Mouse (Mus musculus) embryonic stem cell, embryonic (primary cell): ENCODE data around the gene Mta2.

ENCODE experiments used
- CTCF ChIA-PET, 4 experiments: fragments of 300-600 bp in 2 of 4; fragments of 350-600 bp in 2 of 4; sonication (Branson Sonifier 250); formaldehyde crosslinking; loops; one replicate each; lab custom pipeline; 2022; ENCODE audit warnings: inconsistent platforms in 2 of 4; lab: Charles Lee
- POLR2A ChIA-PET, 4 experiments: fragments of 300-600 bp in 2 of 4; fragments of 350-600 bp in 2 of 4; sonication (Branson Sonifier 250); formaldehyde crosslinking; loops; one replicate each; lab custom pipeline; 2022; ENCODE audit warnings: antibody characterized with exemption in 4 of 4, inconsistent platforms in 1 of 4; lab: Charles Lee

Mta2 gene

GRCm38 (mm10) chr19:8944062-8944461, 2.4 kb downstream of the Mta2 start:
- ChIA-PET POLR2A (interaction anchor here in 3 of 4 experiments (0.6 to 11.3 kb wide), 31 partner anchors 9 to 1970 kb away, joined by 3 to 201 read pairs (median 5); partner anchors contain the start of genes Eef1g (in 3 of the 3), Tut1 (in 3 of the 3), B3gat3 (in 2 of the 3) and 1810009A15Rik (in 1 of the 3)), CTCF (interaction anchor here in 1 of 4 experiments (0.9 kb wide), 1 partner anchor 226 kb away, joined by 3 read pairs; no protein-coding TSS in a partner anchor)

GRCm38 (mm10) chr19:8944750-8945149, 3.1 kb downstream of the Mta2 start:
- ChIA-PET POLR2A (interaction anchor here in 3 of 4 experiments (0.7 to 11.3 kb wide), 32 partner anchors 8 to 170 kb away, joined by 3 to 201 read pairs (median 5); partner anchors contain the start of genes Eef1g (in 3 of the 3), Tut1 (in 3 of the 3), B3gat3 (in 2 of the 3) and 1810009A15Rik (in 1 of the 3)), CTCF (interaction anchor here in 1 of 4 experiments (0.9 kb wide), 1 partner anchor 226 kb away, joined by 3 read pairs; no protein-coding TSS in a partner anchor)

DNA sequence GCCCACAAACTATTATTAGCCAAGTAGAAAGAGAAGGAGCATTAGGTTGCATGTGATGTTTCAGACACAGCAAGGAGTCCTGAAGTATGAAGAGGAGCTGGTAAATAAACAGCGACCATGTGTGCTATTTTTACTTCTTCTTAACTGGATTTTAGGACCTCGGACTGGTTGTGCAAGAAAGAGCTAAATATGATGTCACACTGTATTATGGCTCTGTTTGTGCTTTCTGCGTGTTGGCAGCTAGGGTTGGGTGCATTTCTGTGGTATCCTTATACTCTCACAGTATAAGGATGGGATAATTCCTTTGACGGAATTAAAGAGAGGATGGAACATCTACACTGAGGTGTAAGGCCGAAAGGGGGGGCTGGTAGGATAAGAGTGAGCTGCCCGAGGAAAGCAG, 3.6 kb downstream of the Mta2 start:
- CTCF ChIA-PET: interaction anchor here in 1 of 4 experiments (0.6 kb wide), 1 partner anchor 8 kb away, joined by 3 read pairs; no protein-coding TSS in a partner anchor
- POLR2A ChIA-PET: interaction anchor here (0.6 to 11.3 kb wide), 44 partner anchors 8 to 232 kb away, joined by 3 to 201 read pairs (median 4); partner anchors contain the start of genes 1810009A15Rik (in 3 of the 4), Eef1g (in 3 of the 4), Gm49416 (in 3 of the 4) and Tut1 (in 3 of the 4)

DNA sequence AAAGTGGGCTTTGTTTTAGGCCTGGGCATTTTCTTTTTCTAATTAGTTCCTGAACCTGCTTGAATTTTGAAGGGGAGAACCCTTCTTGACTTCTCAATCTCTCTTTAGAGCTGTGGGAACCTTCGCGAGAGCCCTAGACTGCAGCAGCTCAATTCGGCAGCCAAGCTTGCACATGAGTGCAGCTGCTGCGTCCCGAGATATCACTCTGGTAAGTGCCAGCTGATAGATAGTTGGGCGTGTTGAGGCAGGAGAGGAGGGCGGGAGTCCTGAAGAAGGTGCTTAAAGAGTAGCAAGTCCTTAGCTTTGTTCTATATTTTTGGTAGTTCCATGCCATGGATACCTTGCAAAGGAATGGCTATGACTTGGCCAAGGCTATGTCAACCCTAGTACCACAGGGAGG, 5.3 kb downstream of the Mta2 start:
- ChIA-PET CTCF (no interaction called here), POLR2A (interaction anchor here (0.7 to 11.3 kb wide), 18 partner anchors 11 to 292 kb away, joined by 3 to 201 read pairs (median 4); partner anchors contain the start of genes 1810009A15Rik (in 3 of the 4), Gm49416 (in 3 of the 4), B3gat3 (in 2 of the 4) and Eef1g (in 2 of the 4))

DNA sequence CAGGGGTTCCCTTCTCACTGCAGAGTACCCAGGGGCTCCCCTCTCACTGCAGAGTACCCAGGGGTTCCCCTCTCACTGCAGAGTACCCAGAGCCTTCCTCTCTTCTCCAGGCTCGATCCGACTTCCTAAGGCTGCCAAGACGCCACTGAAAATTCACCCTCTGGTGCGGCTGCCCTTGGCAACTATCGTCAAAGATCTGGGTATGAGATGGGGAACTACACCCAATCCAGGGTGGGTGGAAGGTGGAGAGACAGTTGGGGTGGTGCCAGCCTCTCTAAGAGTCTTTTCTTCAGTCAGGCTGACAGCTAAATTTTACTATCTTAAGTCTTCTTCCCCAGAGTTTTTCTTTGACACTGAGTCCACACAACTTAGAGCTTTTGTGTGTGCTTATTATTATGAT, 8.5 kb downstream of the Mta2 start:
- ChIA-PET POLR2A (interaction anchor here in 2 of 4 experiments (0.8 to 13.6 kb wide), 19 partner anchors 8 to 227 kb away, joined by 3 to 424 read pairs (median 4); partner anchors contain the start of genes Eef1g (in 2 of the 2), Mta2 (in 2 of the 2), Slc3a2 (in 2 of the 2) and Ubxn1 (in 2 of the 2)), CTCF (no interaction called here)

DNA sequence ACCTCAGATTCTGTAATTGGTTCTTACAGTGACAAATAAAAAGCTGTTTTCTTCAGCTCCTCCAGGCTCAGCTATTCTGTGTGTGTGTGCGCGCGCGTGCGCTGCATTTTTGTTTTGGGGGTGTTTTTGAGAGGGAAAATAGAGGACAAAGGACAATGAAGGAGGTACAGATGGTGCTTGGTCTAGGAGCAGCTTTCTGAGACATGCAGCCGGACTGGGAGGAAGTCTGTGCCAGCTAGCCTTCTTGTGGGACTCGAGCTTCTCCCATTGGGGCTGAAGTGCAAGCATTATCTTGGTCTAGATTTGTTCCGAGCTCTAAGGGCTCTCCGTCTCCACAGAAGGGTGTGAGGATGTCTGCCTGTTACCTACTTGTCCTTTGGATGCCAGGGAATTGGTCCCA, 10.6 kb downstream of the Mta2 start:
- POLR2A ChIA-PET: interaction anchor here (0.6 to 13.6 kb wide), 54 partner anchors 8 to 239 kb away, joined by 3 to 424 read pairs (median 10); partner anchors contain the start of genes Mta2 (in 4 of the 4), Eml3 (in 3 of the 4), Rom1 (in 3 of the 4) and 1810009A15Rik (in 2 of the 4)
- CTCF ChIA-PET: interaction anchor here in 2 of 4 experiments (0.6 to 2.2 kb wide), 2 partner anchors 234 kb away, joined by 5 to 8 read pairs; no protein-coding TSS in a partner anchor

- POLR2A ChIA-PET: interaction anchor here (0.6 to 13.6 kb wide), 142 partner anchors 8 to 240 kb away, joined by 3 to 424 read pairs (median 5); partner anchors contain the start of genes 1810009A15Rik (in 4 of the 4), Gm49416 (in 4 of the 4), Mta2 (in 4 of the 4) and B3gat3 (in 3 of the 4)
- CTCF ChIA-PET: interaction anchor here in 3 of 4 experiments (0.5 to 2.2 kb wide), 10 partner anchors 12 to 291 kb away, joined by 3 to 8 read pairs (median 3); partner anchors contain the start of genes Eef1g (in 2 of the 3) and Gng3 (in 1 of the 3)
These were observed 11.7 kb downstream of the Mta2 start, which contains the start of gene Tut1 for GRCm38 (mm10) chr19:8953135-8954039. Gene Tut1, plus strand, starts transcription at chr19:8953847.

- ChIA-PET POLR2A (interaction anchor here (0.6 to 13.6 kb wide), 109 partner anchors 8 to 1252 kb away, joined by 3 to 424 read pairs (median 5); partner anchors contain the start of genes 1810009A15Rik (in 4 of the 4), Gm49416 (in 4 of the 4), Mta2 (in 4 of the 4) and Eef1g (in 3 of the 4)), CTCF (interaction anchor here in 3 of 4 experiments (0.5 to 2.2 kb wide), 8 partner anchors 11 to 292 kb away, joined by 3 to 8 read pairs (median 3); partner anchors contain the start of genes Eef1g (in 2 of the 3) and Gng3 (in 1 of the 3))
These were observed 12.5 kb downstream of the Mta2 start for GRCm38 (mm10) chr19:8954171-8954570.

GRCm38 (mm10) chr19:8962256-8962655, 20.6 kb downstream of the Mta2 start:
- POLR2A ChIA-PET: interaction anchor here in 3 of 4 experiments (0.6 to 13.6 kb wide), 16 partner anchors 9 to 239 kb away, joined by 3 to 424 read pairs (median 3); partner anchors contain the start of genes Tut1 (in 3 of the 3), 1810009A15Rik (in 1 of the 3), Eef1g (in 1 of the 3) and Ganab (in 1 of the 3)

DNA sequence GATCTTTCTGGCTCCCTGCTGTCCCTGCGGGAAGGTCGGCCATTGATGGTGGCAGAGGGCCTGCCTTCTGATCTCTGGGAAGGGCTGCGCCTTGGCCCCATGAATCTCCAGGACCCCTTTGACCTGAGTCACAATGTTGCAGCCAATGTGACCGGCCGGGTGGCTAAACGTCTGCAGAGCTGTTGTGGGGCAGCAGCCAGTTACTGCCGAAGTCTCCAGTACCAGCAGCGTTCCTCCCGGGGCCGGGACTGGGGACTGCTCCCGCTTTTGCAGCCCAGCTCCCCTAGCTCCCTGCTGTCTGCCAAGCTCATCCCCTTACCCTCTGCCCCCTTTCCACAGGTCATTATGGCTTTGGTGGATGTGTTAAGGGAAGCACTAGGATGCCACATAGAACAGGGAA, 23.4 kb downstream of the Mta2 start:
- POLR2A ChIA-PET: interaction anchor here in 3 of 4 experiments (0.7 to 23.4 kb wide), 63 partner anchors 8 to 261 kb away, joined by 3 to 604 read pairs (median 21); partner anchors contain the start of genes 1810009A15Rik (in 3 of the 3), Ahnak (in 3 of the 3), B3gat3 (in 3 of the 3) and Gm49416 (in 3 of the 3)
- CTCF ChIA-PET: interaction anchor here in 1 of 4 experiments (1.2 kb wide), 1 partner anchor 12 kb away, joined by 3 read pairs; the partner anchor contains the start of gene Tut1

More at GRCm38 (mm10) chr19:8962256-8962655, 20.6 kb downstream of the Mta2 start:
- CTCF ChIA-PET: no interaction called here

- POLR2A ChIA-PET: interaction anchor here (0.6 to 23.4 kb wide), 128 partner anchors 9 to 1700 kb away, joined by 3 to 604 read pairs (median 9); partner anchors contain the start of genes Hnrnpul2 (in 4 of the 4), Slc3a2 (in 4 of the 4), Ttc9c (in 4 of the 4) and 1810009A15Rik (in 3 of the 4)
- CTCF ChIA-PET: interaction anchor here in 3 of 4 experiments (0.6 to 1.9 kb wide), 6 partner anchors 11 to 169 kb away, joined by 3 to 7 read pairs (median 3); partner anchors contain the start of gene Tut1 (in 1 of the 3)
These were observed 24.1 kb downstream of the Mta2 start for GRCm38 (mm10) chr19:8965771-8966170.

DNA sequence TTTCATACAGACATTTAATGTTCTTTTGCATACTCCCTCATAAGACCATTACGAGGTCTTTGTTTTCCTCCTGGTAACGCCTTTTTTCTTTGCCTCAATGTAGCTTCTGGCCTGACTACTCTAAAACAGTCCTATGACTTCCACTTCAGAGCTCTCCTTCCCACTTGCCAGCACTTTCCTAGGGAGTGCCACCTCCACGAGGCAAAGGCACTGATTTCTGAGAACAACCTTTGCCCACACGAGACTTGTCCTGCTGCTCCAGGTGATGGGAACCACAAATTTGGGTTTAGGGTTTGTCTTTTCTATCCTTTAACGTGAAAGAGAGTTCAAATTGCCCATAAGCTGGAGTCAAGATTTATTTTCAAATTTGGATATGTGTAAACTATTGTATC, 24.5 kb downstream of the Mta2 start:
- CTCF ChIA-PET: interaction anchor here in 2 of 4 experiments (0.6 to 1.9 kb wide), 16 partner anchors 10 to 243 kb away, joined by 3 to 7 read pairs (median 3); partner anchors contain the start of genes Tut1 (in 2 of the 2) and Slc3a2 (in 1 of the 2)
- POLR2A ChIA-PET: interaction anchor here (0.6 to 23.4 kb wide), 209 partner anchors 8 to 1701 kb away, joined by 3 to 604 read pairs (median 6); partner anchors contain the start of genes Gng3 (in 4 of the 4), Hnrnpul2 (in 4 of the 4), Slc3a2 (in 4 of the 4) and Ttc9c (in 4 of the 4)

DNA sequence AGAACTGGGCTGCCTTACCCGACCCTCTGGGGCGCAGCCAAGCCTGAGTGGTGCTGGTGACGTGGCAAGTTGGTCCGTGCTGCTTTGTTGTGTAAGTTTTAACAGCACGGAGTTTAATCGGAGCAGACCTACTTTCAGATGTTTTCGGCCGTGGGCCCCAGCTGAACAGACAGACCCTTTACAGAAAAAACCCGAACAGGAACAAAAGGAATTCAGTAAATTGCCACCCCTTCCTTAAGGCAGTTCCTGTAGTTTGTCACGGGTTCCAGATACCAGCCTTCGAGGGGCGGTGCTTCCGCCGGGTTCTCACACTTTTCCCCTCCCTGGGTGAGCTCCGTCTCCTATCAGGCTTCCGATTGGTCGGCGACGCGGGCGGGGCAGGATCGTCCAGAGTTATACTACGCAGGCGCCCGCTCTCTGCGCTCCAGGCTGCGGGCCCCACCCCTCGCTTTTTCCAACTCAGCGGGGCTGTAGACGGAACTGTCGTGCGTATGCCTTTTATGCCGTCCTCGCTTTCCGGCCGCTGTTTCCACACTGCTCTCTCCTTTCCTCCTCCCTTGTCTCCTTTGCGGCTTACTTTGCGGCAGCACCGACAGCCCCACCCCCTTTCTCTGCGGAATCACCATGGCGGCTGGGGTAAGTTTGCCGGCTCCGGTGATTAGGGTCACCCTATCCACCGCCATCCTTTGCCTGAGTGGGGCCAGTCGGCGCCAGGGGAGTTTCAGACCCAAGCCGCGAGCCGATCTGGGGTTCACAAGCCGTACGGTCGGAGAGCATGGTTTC, 25.1 kb downstream of the Mta2 start, which contains the start of gene Eef1g:
Eef1g (plus strand) TSS at position 452 of the 783 bp plus-strand sequence.
- POLR2A ChIA-PET: interaction anchor here (0.6 to 23.4 kb wide), 205 partner anchors 9 to 1701 kb away, joined by 3 to 604 read pairs (median 6); partner anchors contain the start of genes Gng3 (in 4 of the 4), Hnrnpul2 (in 4 of the 4), Ttc9c (in 4 of the 4) and Uqcc3 (in 4 of the 4)
- CTCF ChIA-PET: interaction anchor here in 3 of 4 experiments (0.5 to 1.9 kb wide), 15 partner anchors 11 to 1468 kb away, joined by 3 to 7 read pairs (median 3); partner anchors contain the start of genes Tut1 (in 2 of the 3) and Slc3a2 (in 1 of the 3)

- ChIA-PET CTCF (interaction anchor here in 2 of 4 experiments (0.5 to 1.9 kb wide), 7 partner anchors 14 to 1468 kb away, joined by 3 to 7 read pairs (median 3); partner anchors contain the start of genes Gng3 (in 1 of the 2), Slc3a2 (in 1 of the 2) and Tut1 (in 1 of the 2)), POLR2A (interaction anchor here (0.6 to 23.4 kb wide), 159 partner anchors 8 to 1490 kb away, joined by 3 to 604 read pairs (median 8); partner anchors contain the start of genes 1810009A15Rik (in 3 of the 4), Ahnak (in 3 of the 4), B3gat3 (in 3 of the 4) and Gm49416 (in 3 of the 4))
These were observed 25.7 kb downstream of the Mta2 start for GRCm38 (mm10) chr19:8967373-8967743.

DNA sequence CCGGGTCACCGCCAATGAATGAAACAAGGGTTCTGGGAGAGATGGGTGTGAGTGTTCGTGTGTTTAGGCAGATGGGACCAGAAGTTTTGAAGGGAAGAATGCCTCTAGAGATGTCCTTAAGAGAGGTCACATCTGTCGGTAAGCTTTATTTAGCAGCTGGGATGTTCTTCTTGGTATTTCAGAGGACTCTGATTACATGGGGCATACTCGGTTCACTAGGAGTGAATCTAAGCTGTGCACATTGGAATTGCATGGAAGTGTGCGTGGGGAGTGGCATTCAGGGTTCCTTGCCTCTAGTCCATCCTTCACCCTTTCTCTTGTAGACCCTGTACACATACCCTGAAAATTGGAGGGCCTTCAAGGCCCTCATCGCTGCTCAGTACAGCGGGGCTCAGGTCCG, 26.2 kb downstream of the Mta2 start:
- CTCF ChIA-PET: interaction anchor here in 2 of 4 experiments (1.0 to 1.4 kb wide), 2 partner anchors 115 to 129 kb away, joined by 3 to 5 read pairs; partner anchors contain the start of gene Gng3 (in 1 of the 2)
- POLR2A ChIA-PET: interaction anchor here (0.6 to 23.4 kb wide), 65 partner anchors 9 to 1625 kb away, joined by 3 to 604 read pairs (median 7); partner anchors contain the start of genes 1810009A15Rik (in 3 of the 4), Gm49416 (in 3 of the 4), Mta2 (in 3 of the 4) and Uqcc3 (in 3 of the 4)
